Mouse (Mus musculus): Measurements from ENCODE around the gene Wbp1. TPM values are rescaled to one million over a fixed set of nuclear protein-coding genes. Genes with fewer than 3 reads are reported as not detected.

Wbp1 gene
- polyA plus RNA-seq, 1 experiment, result 79.6 TPM

GRCm38 (mm10) chr6:83147280-83147679, 25.9 kb upstream of the Wbp1 start:
- Histone ChIP-seq H3K4me2 (ENCODE audit: low read depth) (no peak overlapping the region), H3K27me3 (ENCODE audit: control insufficient read depth, insufficient read depth, insufficient read length) (no peaks in the 10 kb centered on the region), H3ac (ENCODE audit: control insufficient read depth, insufficient read length) (no peak overlapping the region), H3K4me3 (no peak overlapping the region), H3K36me3 (ENCODE audit: control insufficient read depth, insufficient read depth) (peaks cover 12% of the 10 kb centered on the region), H3K79me2 (ENCODE audit: control insufficient read depth, insufficient read depth) (peaks cover 17% of the 10 kb centered on the region)
- no peak for TF ChIP-seq USF1 (IDR thresholded peaks at IDR 0.05; ENCODE audit: low read depth)
- TF ChIP-seq REST (IDR thresholded peaks at IDR 0.05; ENCODE audit: insufficient read depth, insufficient read length), result no peak
- no peak for TF ChIP-seq TCF3 (IDR thresholded peaks at IDR 0.05; ENCODE audit: insufficient read length, low read depth)
- no peak for TF ChIP-seq POLR2A (IDR thresholded peaks at IDR 0.05; ENCODE audit: insufficient read length, low read depth)
- no peak for TF ChIP-seq POLR2AphosphoS2 (IDR thresholded peaks at IDR 0.05; ENCODE audit: insufficient read length, low read depth)
- TF ChIP-seq E2F4 (IDR thresholded peaks at IDR 0.05; ENCODE audit: insufficient read depth), result no peak
- no peak for TF ChIP-seq TCF12 (IDR thresholded peaks at IDR 0.05; ENCODE audit: insufficient read depth, poor library complexity, severe bottlenecking)
- no peak for TF ChIP-seq MYOD1 (IDR thresholded peaks at IDR 0.05; ENCODE audit: control insufficient read depth in 1 of 3, insufficient read length in 2 of 3, low read depth in 2 of 3)
- TF ChIP-seq SRF (IDR thresholded peaks at IDR 0.05; ENCODE audit: control insufficient read depth, insufficient read length, low read depth), result no peak
- no peak for TF ChIP-seq MAX (IDR thresholded peaks at IDR 0.05; ENCODE audit: low read depth)
- no peak for TF ChIP-seq MYOG (IDR thresholded peaks at IDR 0.05; ENCODE audit: control insufficient read depth in 1 of 3, insufficient read depth in 1 of 3, insufficient read length in 2 of 3, low read depth in 2 of 3)

GRCm38 (mm10) chr6:83145805-83146204, 24.4 kb upstream of the Wbp1 start:
- Histone ChIP-seq H3K79me2 (ENCODE audit: control insufficient read depth, insufficient read depth) (peaks cover 25% of the 10 kb centered on the region), H3K36me3 (ENCODE audit: control insufficient read depth, insufficient read depth) (peaks cover 8% of the 10 kb centered on the region), H3K4me2 (ENCODE audit: low read depth) (peak overlapping the region; percentile 18), H3K27me3 (ENCODE audit: control insufficient read depth, insufficient read depth, insufficient read length) (no peaks in the 10 kb centered on the region), H3K4me3 (no peak overlapping the region), H3ac (ENCODE audit: control insufficient read depth, insufficient read length) (no peak overlapping the region)
- TF ChIP-seq TCF3 (IDR thresholded peaks at IDR 0.05; ENCODE audit: insufficient read length, low read depth) (no peak), MYOD1 (IDR thresholded peaks at IDR 0.05; ENCODE audit: control insufficient read depth in 1 of 3, insufficient read length in 2 of 3, low read depth in 2 of 3) (no peak), MAX (IDR thresholded peaks at IDR 0.05; ENCODE audit: low read depth) (no peak), SRF (IDR thresholded peaks at IDR 0.05; ENCODE audit: control insufficient read depth, insufficient read length, low read depth) (no peak), USF1 (IDR thresholded peaks at IDR 0.05; ENCODE audit: low read depth) (no peak), POLR2A (IDR thresholded peaks at IDR 0.05; ENCODE audit: insufficient read length, low read depth) (no peak), CEBPB (IDR thresholded peaks at IDR 0.05; ENCODE audit: insufficient read depth, poor library complexity, severe bottlenecking) (no peak), MYOG (IDR thresholded peaks at IDR 0.05; ENCODE audit: control insufficient read depth in 1 of 3, insufficient read depth in 1 of 3, insufficient read length in 2 of 3, low read depth in 2 of 3) (no peak), REST (IDR thresholded peaks at IDR 0.05; ENCODE audit: insufficient read depth, insufficient read length) (no peak), TCF12 (IDR thresholded peaks at IDR 0.05; ENCODE audit: insufficient read depth, poor library complexity, severe bottlenecking) (no peak), E2F4 (IDR thresholded peaks at IDR 0.05; ENCODE audit: insufficient read depth) (no peak), POLR2AphosphoS2 (IDR thresholded peaks at IDR 0.05; ENCODE audit: insufficient read length, low read depth) (no peak)

DNA sequence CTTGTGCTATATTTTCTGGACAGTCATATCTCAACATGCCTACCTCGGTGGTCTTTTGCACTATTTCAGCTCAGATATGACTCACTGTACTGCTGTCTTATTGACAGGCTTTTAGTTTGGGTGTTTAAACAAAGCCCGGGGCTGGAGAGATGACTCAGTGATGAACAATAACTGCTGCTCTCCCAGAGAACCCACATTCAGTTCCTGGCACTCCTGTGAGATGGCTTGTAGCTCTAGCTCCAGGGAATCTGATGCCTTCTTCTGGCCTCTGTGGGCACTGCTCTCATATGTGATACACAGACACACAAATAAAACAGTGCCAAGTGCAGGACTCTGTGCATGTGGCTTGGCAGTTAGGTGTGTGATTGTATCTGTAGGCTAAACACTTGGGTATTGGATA, 23.9 kb upstream of the Wbp1 start:
- Histone ChIP-seq H3K27me3 (ENCODE audit: control insufficient read depth, insufficient read depth, insufficient read length) (no peaks in the 10 kb centered on the region), H3K36me3 (ENCODE audit: control insufficient read depth, insufficient read depth) (peaks cover 8% of the 10 kb centered on the region), H3K4me3 (no peak overlapping the region), H3ac (ENCODE audit: control insufficient read depth, insufficient read length) (no peak overlapping the region), H3K4me2 (ENCODE audit: low read depth) (peak overlapping the region; percentile 31), H3K79me2 (ENCODE audit: control insufficient read depth, insufficient read depth) (peaks cover 31% of the 10 kb centered on the region)
- TF ChIP-seq REST (IDR thresholded peaks at IDR 0.05; ENCODE audit: insufficient read depth, insufficient read length) (no peak), POLR2AphosphoS2 (IDR thresholded peaks at IDR 0.05; ENCODE audit: insufficient read length, low read depth) (no peak), USF1 (IDR thresholded peaks at IDR 0.05; ENCODE audit: low read depth) (no peak), CEBPB (IDR thresholded peaks at IDR 0.05; ENCODE audit: insufficient read depth, poor library complexity, severe bottlenecking) (no peak), MYOG (IDR thresholded peaks at IDR 0.05; ENCODE audit: control insufficient read depth in 1 of 3, insufficient read depth in 1 of 3, insufficient read length in 2 of 3, low read depth in 2 of 3) (no peak), E2F4 (IDR thresholded peaks at IDR 0.05; ENCODE audit: insufficient read depth) (no peak), POLR2A (IDR thresholded peaks at IDR 0.05; ENCODE audit: insufficient read length, low read depth) (no peak), MAX (IDR thresholded peaks at IDR 0.05; ENCODE audit: low read depth) (no peak), MYOD1 (IDR thresholded peaks at IDR 0.05; ENCODE audit: control insufficient read depth in 1 of 3, insufficient read length in 2 of 3, low read depth in 2 of 3) (no peak), SRF (IDR thresholded peaks at IDR 0.05; ENCODE audit: control insufficient read depth, insufficient read length, low read depth) (no peak), TCF12 (IDR thresholded peaks at IDR 0.05; ENCODE audit: insufficient read depth, poor library complexity, severe bottlenecking) (no peak)

DNA sequence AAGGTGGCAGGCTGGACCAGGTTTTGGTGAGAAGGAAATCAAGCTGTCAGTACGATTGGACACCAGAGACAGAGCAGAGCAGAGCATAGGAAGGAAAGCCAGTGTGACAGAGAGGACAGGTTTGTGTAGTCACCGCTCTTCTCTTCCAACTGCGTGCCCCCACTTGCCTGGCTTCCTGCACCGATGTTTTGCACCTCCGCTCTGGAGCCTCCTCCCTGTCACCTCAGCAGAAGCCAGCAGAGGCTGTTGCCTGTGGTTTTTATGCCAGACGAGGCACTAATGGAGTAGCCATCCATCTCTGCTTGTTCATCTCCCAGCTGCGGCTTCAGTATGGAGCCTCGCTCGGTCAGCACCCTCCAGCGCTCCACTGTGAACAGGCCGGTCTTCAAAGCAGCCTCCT, 21.5 kb upstream of the Wbp1 start:
- peaks cover 52% of the 10 kb centered on the region for H3K79me2 ChIP-seq (ENCODE audit: control insufficient read depth, insufficient read depth)
- no peak overlapping the region for H3ac ChIP-seq (ENCODE audit: control insufficient read depth, insufficient read length)
- no peak for TF ChIP-seq MYOG (IDR thresholded peaks at IDR 0.05; ENCODE audit: control insufficient read depth in 1 of 3, insufficient read depth in 1 of 3, insufficient read length in 2 of 3, low read depth in 2 of 3)
- no peak for TF ChIP-seq TCF3 (IDR thresholded peaks at IDR 0.05; ENCODE audit: insufficient read length, low read depth)
- no peak for TF ChIP-seq USF1 (IDR thresholded peaks at IDR 0.05; ENCODE audit: low read depth)
- no peak for TF ChIP-seq SRF (IDR thresholded peaks at IDR 0.05; ENCODE audit: control insufficient read depth, insufficient read length, low read depth)
- TF ChIP-seq TCF12 (IDR thresholded peaks at IDR 0.05; ENCODE audit: insufficient read depth, poor library complexity, severe bottlenecking), result no peak
- no peak for TF ChIP-seq MAX (IDR thresholded peaks at IDR 0.05; ENCODE audit: low read depth)
- no peak for TF ChIP-seq CEBPB (IDR thresholded peaks at IDR 0.05; ENCODE audit: insufficient read depth, poor library complexity, severe bottlenecking)
- TF ChIP-seq REST (IDR thresholded peaks at IDR 0.05; ENCODE audit: insufficient read depth, insufficient read length), result no peak
- no peak for TF ChIP-seq POLR2A (IDR thresholded peaks at IDR 0.05; ENCODE audit: insufficient read length, low read depth)
- TF ChIP-seq POLR2AphosphoS2 (IDR thresholded peaks at IDR 0.05; ENCODE audit: insufficient read length, low read depth), result no peak
- TF ChIP-seq E2F4 (IDR thresholded peaks at IDR 0.05; ENCODE audit: insufficient read depth), result no peak
- TF ChIP-seq MYOD1 (IDR thresholded peaks at IDR 0.05; ENCODE audit: control insufficient read depth in 1 of 3, insufficient read length in 2 of 3, low read depth in 2 of 3), result no peak
- H3K4me2 ChIP-seq (ENCODE audit: low read depth), result peak overlapping the region; percentile 72
- peaks cover 3% of the 10 kb centered on the region for H3K36me3 ChIP-seq (ENCODE audit: control insufficient read depth, insufficient read depth)
- peak overlapping the region; percentile 17 for H3K4me3 ChIP-seq
- no peaks in the 10 kb centered on the region for H3K27me3 ChIP-seq (ENCODE audit: control insufficient read depth, insufficient read depth, insufficient read length)
